Mouse (Mus musculus) urinary bladder, postnatal 10 days (tissue): ENCODE data around the gene Pfn3.
"Not testable (repeated sequence)": the region's sequence is repeated elsewhere in the genome, so short reads cannot be mapped to it uniquely, and the experiment has no call there.

Experiments
- DNase-seq: peaks from one replicate; pipeline ENCODE4 v3.0.0; 2022; ENCODE audit warnings: low spot score

Pfn3 gene

DNA sequence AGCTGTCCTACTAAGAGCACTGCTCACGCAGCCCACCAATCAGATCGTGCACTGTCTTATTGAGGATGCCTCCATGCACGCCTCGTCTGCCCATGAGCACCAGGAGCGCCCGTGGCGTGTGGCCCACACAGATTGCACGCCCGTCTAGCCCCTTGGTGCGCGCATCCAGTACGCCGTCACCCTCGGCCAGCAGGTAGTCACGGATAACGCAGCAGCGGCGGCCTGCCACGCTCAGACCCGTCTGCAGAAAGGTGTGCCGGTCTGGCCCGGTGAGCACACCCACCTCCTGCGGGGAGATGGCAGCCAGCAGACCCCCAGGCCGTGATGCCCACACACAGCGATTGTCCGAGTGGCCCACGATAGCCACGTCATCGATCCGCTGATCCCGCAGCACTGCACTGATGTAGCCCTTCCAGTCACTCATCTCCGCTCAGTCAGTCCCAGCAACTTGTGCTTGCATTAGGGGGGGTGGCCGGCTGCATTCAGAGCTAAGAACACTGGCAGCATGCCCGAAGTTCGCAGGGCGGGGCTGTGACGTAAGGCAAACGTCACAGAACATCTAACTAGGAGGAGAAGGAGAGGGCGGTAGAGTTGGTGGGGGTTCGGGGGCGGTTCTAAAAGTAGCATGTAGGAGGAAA is at the start of gene Pfn3:
Gene Pfn3, minus strand, starts transcription at position 490 of the 638 bp plus-strand sequence.
- no peak for DNase-seq

DNA sequence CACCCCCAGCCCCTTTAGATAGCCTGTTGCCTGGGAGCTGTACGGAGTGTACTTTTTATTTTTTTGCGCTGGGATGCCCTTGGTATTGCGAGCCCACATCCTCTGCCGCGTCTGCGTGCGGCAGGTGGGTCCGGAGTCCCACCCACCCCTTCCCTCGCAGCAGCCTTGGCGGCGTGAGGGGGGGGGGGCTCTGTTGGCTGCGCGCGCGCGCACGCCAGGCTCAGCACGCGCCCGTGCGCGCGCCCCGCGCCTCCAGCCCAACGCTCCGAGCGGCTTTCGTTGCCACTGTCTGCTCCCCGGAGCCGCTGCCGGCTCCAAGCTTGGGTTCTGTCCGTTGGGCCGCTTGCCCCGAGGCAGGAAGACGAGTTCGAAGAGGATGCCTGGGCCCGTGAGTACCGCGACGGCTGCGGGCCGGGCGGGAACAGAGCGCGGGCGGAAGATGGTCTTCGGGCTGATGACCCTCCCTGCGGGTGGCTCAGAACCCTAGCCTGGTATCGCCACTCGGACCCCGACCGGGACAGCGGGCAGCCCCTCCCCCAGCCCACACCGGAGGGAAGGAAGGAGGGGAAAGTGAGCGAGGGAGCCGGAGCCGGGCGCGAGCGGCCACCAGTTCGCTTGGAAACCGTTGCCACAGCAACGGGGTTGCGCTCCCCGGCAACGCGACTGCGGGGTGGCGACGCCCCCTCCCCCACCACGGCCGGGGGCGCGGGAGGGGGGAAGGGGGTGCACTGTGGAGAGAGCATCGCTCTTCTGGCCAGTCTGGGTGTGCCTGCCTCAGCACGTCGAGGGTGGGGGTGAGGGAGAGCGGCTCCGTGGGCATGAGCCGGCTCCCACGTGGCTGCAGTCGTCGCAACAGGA is 49.2 kb upstream of the Pfn3 start, which contains the start of gene Prr7:
Gene Prr7, plus strand, starts transcription at position 241 of the 858 bp plus-strand sequence.
- no peak for DNase-seq

- DNase-seq: no peak
Measured at GRCm38 (mm10) chr13:55463399-55464026, 48.5 kb upstream of the Pfn3 start.

DNA sequence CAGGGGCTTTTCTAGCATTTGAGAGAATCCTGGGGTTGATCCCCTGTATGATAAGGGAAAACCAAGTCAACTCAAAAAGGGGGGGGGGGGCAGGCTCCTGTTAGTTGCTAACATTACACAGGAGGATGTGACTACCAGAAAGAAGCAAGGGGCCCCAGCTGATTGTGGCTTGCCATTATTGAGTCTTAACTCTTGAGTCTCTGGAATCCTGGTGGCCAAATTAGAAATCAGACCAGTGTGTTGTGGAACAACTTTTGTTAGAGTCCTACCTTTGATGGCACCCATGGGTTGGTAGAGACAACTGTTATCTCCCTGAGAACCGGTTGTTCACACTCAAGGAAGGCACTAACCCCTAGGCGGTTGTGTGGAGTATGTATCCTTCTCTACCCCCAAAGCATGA is 47.9 kb upstream of the Pfn3 start:
- DNase-seq: no peak

DNA sequence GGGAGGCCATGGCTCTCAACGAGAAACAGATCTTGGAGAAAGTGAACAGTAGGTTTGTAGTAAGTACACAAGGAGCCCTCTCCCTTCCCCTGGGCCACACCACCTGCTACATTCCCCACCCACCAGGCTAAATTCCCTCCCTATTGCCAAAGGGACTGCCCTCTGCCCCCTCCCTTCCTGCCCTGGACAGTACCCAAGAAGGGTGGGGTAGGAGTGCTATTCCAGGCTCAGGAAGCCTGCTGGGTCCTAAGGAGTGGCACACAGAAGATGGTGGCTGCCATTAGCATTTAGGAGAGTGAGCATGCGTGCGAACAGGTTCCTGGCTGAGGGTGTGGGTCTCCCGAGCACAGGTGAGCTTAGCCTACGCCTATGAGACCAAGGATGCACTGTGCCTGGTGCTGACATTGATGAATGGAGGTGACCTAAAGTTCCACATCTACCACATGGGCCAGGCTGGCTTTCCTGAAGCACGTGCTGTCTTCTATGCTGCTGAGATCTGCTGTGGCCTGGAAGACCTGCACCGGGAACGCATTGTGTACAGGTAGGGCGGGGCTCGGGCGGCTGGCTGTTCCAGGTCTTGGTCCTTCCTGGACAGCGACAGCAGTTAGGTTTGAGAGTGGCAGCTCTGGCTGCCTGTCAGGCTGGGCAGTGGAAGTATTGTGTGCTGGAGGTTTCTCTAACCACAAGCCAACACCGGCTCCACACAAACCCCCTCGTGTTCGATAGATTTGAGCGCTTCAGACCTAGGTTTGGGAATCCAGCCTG is 36.9 kb upstream of the Pfn3 start:
- DNase-seq: no peak

DNA sequence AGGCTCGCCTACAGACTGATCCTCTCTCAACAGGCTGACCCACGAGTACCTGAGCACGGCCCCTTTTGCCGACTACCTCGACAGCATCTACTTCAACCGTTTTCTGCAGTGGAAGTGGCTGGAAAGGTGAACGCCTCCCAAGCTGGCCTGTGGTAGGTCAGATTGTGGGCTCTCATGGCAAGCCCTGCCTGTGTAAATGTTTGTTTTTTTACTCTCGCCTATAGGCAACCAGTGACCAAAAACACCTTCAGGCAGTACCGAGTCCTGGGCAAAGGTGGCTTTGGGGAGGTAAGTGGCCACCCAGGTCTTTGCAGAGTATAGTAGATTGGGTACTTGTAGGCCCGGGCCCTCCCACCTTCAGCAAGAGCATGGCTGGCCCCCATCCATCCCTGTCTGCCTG is 36.3 kb upstream of the Pfn3 start:
- no peak for DNase-seq

- DNase-seq: no peak
Measured at GRCm38 (mm10) chr13:55450511-55450980, 35.5 kb upstream of the Pfn3 start.

DNA sequence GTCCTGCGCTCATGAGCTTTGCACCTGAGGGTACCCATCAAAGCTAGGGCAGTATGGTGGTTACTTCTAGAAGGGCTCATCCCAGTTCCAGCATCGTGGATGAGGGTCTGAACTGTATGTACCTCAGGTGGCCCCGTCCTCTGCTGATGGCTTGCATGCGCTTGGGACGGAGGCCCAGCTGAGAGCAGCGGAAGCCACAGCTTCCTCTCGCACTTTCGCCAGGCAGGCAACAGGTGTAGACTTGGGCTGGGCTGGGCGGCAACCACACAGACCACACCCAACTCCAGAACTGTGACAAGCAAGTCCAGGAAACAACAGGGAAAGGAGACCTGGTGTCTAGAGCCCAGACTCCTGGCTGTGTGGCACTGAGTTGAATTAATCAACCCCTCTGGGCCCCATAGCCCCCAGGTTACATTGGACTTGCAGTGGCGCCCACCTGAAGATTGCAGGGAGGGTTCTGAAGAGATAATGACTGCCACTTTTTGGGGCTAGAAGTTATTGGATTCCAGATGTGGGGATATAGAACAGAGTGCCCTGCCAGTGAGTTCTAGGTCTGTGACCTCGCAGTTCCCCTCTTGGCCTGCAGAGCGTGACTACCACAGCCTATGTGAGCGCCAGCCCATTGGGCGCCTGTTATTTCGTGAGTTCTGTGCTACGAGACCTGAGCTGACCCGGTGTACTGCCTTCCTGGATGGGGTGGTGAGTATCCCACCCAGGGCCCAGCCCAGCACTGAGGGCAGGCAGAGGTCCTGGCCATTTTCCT is 34.8 kb upstream of the Pfn3 start:
- no peak for DNase-seq

- no peak for DNase-seq
Measured at GRCm38 (mm10) chr13:55449205-55449604, 34.2 kb upstream of the Pfn3 start.

- no peak for DNase-seq
Measured at GRCm38 (mm10) chr13:55448131-55448530, 33.1 kb upstream of the Pfn3 start.

DNA sequence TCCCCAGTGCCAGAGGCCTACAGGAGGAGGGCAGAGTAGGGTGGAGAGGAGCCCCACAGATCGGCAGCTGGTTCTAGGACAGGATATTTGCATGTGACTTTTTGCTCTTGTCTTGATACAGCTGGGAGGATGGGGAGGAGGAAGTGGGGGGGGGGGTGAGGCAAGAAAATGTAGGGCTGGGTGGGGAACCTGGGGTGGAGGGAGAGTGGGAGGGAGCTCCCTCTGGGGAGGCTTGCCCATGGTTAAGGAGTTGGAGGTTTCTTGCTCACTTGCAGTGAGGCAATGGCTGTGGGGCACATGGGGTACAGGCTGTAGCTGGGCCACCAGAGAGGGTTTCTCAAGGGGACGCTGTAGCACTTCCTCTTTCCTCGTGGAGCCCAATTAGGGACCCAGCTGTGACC is 32.5 kb upstream of the Pfn3 start:
- no peak for DNase-seq

GRCm38 (mm10) chr13:55446483-55447105 is 31.6 kb upstream of the Pfn3 start:
- DNase-seq: no peak

GRCm38 (mm10) chr13:55445361-55446091 is 30.5 kb upstream of the Pfn3 start:
- DNase-seq: no peak

GRCm38 (mm10) chr13:55444937-55445315 is 29.9 kb upstream of the Pfn3 start, which contains the start of gene Grk6:
TSS of gene Grk6 (plus strand) at chr13:55445072.
- DNase-seq: peak; percentile 97

DNA sequence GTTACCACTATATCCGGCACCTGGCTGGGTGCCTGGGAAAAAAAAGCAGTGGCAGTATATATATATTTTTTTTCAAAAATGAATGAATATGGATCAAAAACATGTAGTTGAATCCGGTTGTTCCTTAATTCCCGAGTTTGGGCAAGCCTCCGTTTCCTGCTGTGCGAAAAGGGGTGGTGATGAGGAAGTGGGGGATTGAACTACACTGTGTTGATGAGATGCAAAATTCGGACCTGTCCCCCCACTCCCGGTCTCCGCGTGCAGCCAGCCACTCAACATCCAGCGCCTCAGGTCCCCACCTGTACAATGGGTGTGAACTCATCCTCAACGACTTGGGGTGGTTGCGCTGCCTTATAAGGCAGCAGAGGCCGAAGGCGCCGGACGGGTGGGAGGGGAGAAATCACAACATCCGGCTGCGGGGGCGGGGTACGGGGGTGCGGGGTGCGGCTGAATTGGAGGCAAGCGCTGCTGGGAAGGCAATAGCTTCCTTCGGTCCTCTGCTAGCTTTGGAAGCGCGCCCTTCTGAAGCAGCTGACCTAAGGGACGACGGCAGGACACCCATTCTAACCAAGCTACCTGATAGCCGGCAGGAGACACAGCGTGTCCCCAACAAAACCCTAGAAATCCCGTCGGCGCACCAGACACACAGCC is 29.4 kb upstream of the Pfn3 start:
- DNase-seq: no peak

DNA sequence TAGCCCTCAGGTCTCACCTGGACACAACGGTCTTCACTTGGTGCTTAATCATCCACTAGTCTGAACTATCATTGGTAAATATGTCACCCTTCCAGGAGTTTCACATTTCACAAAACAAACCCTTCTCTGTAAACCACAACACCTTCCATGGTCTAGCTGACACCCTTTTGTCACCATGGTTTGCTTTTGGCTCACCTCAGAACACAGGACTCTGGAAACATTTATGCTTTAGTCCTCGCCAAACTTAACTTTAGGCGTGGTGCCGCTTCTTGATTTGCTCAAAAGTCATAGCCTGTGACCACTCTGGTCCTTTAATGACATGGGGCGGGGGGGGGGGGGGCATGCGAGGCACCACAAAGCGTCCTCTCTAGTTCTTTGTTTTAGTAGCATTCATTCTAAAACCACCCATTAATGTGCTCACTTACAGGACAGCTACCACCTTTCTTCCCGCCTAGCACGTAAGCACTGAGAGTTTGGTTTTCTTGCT is 28.8 kb upstream of the Pfn3 start:
- no peak for DNase-seq

- DNase-seq: not testable (repeated sequence)
Measured at GRCm38 (mm10) chr13:55437111-55437629, 22.1 kb upstream of the Pfn3 start.

- DNase-seq: no peak
Measured at GRCm38 (mm10) chr13:55431889-55432685, 17.1 kb upstream of the Pfn3 start.
